Mouse (Mus musculus): Measurements from ENCODE around the gene Adamtsl2.

Gene Adamtsl2

GRCm38 (mm10) chr2:27077655-27078244 lies 1.4 kb upstream of the Adamtsl2 start:
- DNase-seq = peak in 1 of 2 experiments; percentile 56

DNA sequence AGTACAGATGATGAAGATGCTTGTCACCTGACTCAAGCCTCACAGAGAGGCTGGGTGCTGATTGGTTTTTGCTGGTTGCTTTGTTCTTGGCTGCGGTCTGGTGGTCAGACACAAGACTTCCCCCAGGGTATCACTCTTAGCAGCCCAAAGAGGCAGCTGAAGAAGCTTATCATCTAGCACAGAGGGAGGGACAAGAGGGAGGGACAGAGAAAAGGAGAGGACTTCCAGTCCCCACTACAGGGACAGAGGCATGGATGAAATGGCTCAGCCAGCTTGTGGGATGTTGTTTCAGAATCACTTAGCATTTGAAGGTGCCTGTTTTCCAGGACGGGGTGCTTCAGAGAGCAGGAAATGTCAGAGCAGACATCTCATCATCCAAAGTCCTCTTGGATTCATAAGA lies 867 bp upstream of the Adamtsl2 start:
- DNase-seq = no peak

GRCm38 (mm10) chr2:27079649-27080048 lies 470 bp downstream of the Adamtsl2 start:
- DNase-seq = peak in 1 of 2 experiments; percentile 50

DNA sequence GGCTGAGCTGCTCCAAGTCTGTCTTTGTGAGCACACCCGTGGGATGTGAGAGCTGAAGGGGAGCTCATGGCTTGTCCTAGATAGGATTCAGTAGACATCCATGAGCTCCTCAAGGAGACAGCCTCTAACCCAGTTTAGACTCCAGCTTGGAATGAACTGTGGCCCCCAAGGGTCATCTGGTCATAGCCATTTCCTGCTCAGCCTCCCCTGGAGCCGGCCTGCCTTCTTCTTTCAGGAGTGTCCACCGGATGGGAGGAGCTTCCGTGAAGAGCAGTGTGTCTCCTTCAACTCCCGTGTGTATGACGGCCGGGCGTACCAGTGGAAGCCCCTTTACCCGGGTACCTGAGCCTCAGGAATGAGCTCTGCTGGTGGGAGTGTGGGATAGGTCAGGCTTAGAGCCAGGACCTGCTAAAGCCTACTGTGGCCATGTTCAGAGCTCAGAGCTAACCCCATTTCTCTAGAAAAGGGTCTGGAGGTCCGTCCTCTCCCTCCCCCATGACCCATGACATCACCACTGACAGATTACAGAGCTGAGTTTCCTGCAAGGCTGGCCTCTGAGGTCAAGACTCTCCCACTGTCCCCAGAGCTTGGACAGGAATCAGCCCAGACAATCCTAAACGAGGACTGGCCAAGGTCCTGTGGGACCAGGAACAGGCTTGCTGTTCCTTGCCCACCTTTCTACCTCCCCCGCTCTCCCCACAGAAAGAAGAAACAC lies 4.7 kb downstream of the Adamtsl2 start:
- DNase-seq = no peak

DNA sequence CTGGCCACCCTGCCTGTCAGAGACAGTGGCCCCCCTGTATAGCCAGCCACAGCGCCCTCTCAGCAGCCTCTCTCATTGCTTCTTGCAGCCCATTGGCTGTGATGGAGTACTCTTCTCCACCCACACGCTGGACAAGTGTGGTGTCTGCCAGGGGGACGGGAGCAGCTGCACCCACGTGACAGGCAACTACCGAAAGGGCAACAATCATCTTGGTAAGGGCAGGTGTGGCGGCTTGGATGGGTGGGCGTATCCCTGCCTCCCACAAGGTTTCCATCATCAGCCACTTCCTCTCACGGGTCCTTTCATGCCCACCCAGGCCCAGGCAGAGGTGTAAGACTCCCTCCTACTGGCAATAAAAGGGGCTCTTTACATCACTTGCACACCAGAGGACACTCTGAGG lies 5.8 kb downstream of the Adamtsl2 start:
- DNase-seq = no peak

DNA sequence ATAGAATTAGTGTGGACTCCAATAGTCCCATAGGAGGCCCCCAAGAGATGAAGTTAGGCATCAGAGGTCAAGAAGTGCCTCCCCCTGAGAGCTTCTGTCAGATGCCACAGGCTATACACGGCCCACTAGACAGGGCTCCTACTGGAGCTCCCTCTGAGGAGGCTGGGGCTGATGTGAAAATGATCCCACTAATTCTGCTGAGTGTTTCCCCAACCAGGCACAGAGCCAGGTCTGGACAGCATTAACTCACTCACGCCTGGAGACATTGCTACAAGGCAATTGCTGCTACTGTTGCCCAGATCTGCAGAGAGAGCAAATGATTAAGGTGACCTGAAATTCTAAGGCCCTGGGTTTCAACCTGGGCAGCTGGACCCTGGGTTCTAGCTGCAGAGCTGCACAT lies 6.6 kb downstream of the Adamtsl2 start:
- DNase-seq = no peak

DNA sequence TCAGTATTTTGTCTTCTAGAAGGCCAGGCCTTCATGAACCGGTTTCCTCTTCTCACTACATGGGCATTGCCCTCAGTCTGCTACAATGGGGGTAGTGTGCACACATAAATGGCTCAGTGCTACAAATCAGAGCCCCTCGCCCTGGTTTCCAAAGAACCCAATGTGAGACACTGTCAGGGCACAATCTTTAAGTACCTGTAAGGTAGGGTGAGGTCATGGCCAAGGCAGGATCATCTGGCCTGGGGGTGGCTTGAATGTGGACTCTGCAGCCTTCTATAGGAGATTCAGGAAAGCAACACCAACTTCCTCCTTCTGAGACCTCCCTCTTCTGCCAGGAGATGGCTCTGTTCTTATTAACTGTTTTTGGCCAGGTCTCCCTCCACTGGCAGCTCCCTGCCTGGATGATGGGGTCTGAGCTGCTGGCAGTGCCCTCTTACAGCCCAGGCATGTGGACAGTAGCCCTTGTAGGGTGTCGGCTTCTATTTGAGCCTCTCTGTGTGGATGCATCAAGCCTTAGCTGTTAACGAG lies 7.4 kb downstream of the Adamtsl2 start:
- DNase-seq = no peak

DNA sequence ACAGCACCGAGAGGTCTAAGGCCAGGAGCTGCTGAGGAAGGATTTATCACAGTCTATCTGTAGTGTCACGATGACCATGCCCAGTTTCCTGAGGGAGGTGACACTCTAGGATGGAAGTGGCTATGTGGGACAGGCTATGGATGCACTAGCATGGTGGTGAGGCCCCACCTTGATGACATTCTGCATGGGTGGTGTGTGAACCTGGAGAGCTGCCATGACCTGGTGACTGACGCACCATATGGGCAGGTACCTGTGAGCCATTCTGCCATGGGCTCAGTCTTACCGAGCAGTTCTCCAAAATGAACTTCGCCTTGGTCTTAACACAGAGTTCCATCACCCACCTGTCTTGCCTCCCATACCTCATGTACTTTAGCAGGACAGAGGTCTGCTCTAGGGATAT lies 8.4 kb downstream of the Adamtsl2 start:
- no peak for DNase-seq

- peak; percentile 40 to 54 for DNase-seq
Measured at GRCm38 (mm10) chr2:27088071-27088644, 9.0 kb downstream of the Adamtsl2 start.

GRCm38 (mm10) chr2:27088700-27089099 lies 9.5 kb downstream of the Adamtsl2 start:
- DNase-seq = no peak

DNA sequence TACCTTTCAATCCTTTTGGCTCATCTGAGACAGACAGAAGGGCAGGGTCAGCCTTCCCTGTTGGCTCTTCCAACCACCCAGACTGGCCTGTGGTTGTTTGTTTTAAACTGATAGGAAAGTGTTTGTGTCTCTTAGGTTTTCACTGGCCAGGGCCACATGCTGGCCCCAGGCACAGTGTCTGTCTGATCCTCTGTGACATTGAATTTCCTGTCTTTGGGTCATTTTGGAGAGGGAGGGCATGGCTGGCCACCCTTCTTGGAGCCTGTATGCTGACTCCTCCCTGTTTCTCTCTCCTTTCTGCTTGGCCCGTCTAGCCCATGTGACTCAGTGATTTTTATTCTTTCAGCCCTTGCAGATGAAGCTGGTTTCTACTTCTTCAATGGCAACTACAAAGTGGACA lies 10.1 kb downstream of the Adamtsl2 start:
- DNase-seq = no peak

GRCm38 (mm10) chr2:27095178-27095577 lies 16.0 kb downstream of the Adamtsl2 start:
- DNase-seq = no peak

DNA sequence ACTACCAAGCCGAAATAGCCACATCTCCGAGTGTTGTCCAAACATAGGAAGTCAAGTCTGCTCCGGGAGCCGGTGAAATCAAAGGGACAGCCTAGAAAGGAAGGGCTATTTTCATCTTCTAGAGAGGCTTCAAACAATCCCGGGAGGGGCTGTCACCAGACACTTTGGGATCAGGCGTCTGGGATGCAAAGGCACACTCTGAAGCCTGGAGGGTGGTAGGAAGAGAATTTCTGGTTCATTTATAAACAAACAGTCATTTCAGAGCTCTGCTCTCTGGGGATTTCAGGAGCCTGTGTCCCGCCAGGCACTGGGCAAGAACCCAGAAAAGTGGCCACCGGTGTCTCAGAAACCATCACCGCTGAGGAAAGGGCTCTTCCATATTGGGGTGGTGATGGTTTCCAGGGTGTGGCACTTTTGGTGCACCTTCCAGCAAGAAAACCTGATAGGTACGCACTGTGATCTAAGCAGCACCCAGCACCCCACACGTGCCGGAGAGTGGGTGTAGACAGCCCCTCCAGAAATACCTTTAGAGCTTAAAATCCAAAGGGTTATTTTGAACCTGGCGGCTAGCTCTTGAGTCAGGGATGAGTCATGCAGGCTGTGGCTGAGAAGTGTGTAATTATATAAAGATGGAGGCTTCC lies 17.3 kb downstream of the Adamtsl2 start:
- no peak for DNase-seq

- no peak for DNase-seq
Measured at GRCm38 (mm10) chr2:27097241-27097656, 18.1 kb downstream of the Adamtsl2 start.

DNA sequence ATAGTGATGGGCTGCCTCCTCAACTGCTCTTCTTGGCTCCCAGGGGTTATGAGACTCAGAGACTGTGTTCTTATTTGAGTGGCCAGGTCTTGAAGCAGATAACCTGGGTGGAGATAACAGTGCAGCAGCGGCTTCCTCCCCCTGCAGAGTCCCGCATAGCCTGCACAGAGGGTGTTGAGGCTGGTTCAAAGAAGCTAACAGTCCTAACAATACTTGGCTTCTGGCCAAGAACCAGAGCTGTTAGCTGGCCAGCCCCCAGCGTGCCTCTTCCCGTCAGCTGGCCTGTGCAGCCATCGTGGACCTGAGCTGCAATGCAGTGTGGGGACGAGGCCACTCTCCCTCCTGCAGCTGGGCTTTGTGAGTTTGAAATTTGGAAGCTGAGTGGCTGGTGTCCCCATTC lies 18.6 kb downstream of the Adamtsl2 start:
- peak in 1 of 2 experiments; percentile 54 for DNase-seq

- DNase-seq = no peak
Measured at GRCm38 (mm10) chr2:27103554-27103953, 24.4 kb downstream of the Adamtsl2 start.

DNA sequence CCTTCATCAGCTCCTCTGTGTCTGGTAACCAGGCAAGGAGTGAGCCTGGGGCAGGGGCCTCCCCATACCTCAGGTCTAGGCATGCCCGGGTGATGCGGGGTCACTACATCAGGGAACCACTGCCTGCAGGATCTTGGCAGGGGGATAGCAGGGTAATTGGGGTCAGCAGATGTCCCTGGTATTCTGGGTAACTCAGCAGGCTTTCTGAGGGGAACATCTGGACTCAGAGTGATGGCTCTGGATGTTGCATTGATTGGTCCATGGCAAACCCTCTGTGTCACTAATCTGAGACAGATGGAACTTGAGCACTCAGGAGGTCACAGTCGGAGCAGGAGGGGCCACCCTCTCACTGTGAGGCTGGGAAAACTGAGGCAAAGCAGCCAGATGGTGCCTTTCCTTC lies 27.6 kb downstream of the Adamtsl2 start:
- DNase-seq = no peak

DNA sequence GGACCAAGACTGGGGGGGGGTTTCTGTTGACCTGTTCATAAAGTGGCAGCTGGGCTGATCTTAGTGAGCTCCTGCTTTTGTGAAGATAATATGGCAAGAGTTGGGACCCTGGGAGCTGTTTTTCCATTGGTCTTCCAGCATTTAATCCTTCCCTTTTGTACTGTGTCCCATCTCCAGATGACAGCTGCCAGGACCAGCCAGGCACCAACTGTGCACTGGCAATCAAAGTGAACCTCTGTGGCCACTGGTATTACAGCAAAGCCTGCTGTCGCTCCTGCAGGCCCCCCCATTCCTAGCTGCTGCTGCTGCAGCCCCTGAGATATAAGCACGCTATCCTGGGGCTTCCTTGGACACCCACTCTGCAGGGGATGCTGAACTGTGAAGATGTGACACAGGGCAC lies 29.0 kb downstream of the Adamtsl2 start:
- peak in 1 of 2 experiments; percentile 59 for DNase-seq

GRCm38 (mm10) chr2:27109052-27109451 lies 29.9 kb downstream of the Adamtsl2 start:
- DNase-seq = peak; percentile 57 to 64

DNA sequence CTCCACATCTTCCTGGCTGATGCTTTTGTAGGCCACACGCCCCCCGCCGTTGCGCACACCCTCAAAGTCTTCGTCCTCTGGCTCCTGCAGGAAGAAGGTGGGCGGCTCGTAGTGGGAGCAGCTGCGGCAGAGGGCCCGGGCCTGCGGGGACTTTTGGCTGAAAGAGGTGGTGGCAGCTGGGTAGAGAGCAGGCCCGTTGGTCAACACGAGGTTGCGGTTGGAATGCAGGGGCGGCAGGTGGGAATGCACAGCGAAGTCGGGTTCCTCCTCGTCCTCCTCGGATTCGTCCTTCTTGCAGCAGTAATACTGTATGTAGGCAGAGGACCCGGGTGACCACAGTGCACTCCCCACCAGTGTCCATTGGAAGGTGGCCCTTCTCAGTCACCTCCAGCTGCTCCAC lies 33.4 kb downstream of the Adamtsl2 start:
- DNase-seq = no peak

- DNase-seq = no peak
Measured at GRCm38 (mm10) chr2:27114169-27114568, 35.0 kb downstream of the Adamtsl2 start.

DNA sequence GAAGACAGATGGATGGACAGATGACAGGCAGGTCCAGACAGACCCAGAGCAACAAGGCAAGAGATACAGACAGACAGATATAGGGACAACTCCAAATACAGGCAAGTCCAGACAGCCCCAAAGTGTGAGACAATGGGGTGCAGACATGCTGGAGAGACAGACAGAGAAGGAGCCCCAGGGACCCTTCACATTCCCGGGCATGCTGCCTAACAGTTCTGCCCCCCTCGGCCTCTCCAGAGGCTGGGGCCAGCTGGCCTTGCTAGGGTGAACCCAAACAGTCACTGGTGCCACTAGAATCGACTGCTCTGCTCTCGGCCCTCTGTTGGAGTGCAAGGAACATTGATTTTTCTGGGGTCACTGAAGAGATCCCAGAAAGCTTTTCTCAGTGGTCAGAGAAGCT lies 39.3 kb downstream of the Adamtsl2 start:
- DNase-seq = no peak

DNA sequence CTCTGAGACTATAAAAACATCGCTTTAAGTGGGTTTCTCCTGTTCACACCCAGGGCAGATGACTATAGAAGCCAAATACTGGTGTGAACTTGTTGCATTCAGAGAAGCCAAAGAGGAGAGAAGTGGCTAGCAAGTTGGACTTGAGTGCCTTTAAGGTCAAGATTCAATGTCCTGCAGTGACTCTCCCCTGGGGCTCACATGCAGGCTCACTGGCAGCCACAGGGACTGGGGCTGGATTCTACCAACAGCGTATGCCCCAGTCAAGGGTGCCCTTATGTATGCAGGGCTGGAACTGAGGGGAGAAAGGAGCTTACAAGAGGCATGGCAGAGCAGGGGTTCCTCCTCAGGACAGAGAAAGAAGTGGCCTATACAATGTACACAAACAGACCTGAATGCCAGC lies 40.6 kb downstream of the Adamtsl2 start:
- no peak for DNase-seq

- peak; percentile 44 to 59 for DNase-seq
Measured at GRCm38 (mm10) chr2:27120241-27120641, 41.1 kb downstream of the Adamtsl2 start.

Measured in cerebellum, postnatal 14 days (tissue).